Comparison of ENCODE assay signal across 12 mouse cellular contexts in genomic region chr8:122807907-122808306, GRCm38 (mm10). TPM values are rescaled to one million over a fixed set of nuclear protein-coding genes. Genes with fewer than 3 reads are reported as not detected.
DNase-seq lines count a peak whose midpoint lies in the region; ATAC-seq and TF ChIP-seq lines count a peak whose summit lies in the region.
"Had no signal": no experiment of that assay in that cellular context is flagged by ENCODE, and none has a peak within 500 bp of the region (broad histone marks: within the 10 kb centered on the region; RNA-seq: fewer than 3 reads in every experiment).

No protein-coding gene starts in this region.

- TF ChIP-seq CTCF in hindbrain, postnatal 0 days (IDR thresholded peaks at IDR 0.05; ENCODE audit: low read depth), result no peak

- H3K9ac ChIP-seq in forebrain, embryonic 12.5 days, result no peak overlapping the region
- H3K9ac ChIP-seq in forebrain, embryonic 11.5 days (ENCODE audit: low read length), result no peak overlapping the region
- peak overlapping the region; percentile 62; the same call in 1 of the 2 replicates for H3K9ac ChIP-seq in hindbrain, embryonic 13.5 days
- no peak overlapping the region for H3K9ac ChIP-seq in hindbrain, postnatal 0 days (replicated peaks; ENCODE audit: low read length)
- no peak overlapping the region for H3K9ac ChIP-seq in forebrain, embryonic 16.5 days (replicated peaks; ENCODE audit: low read depth, low read length)
- no peak overlapping the region for H3K9ac ChIP-seq in midbrain, embryonic 14.5 days (replicated peaks; ENCODE audit: low read length)

- H3K36me3 ChIP-seq in forebrain, embryonic 12.5 days (replicated peaks), result no peaks in the 10 kb centered on the region
- no peaks in the 10 kb centered on the region for H3K36me3 ChIP-seq in forebrain, embryonic 11.5 days (ENCODE audit: control insufficient read depth, insufficient read depth, low read length)
- no peaks in the 10 kb centered on the region for H3K36me3 ChIP-seq in hindbrain, embryonic 13.5 days
- H3K36me3 ChIP-seq in hindbrain, postnatal 0 days (ENCODE audit: insufficient read depth, low read length), result no peaks in the 10 kb centered on the region
- no peaks in the 10 kb centered on the region for H3K36me3 ChIP-seq in forebrain, embryonic 16.5 days (ENCODE audit: control insufficient read depth, insufficient read depth)
- no peaks in the 10 kb centered on the region; the same call in 1 of the 2 replicates for H3K36me3 ChIP-seq in midbrain, embryonic 14.5 days (ENCODE audit: control insufficient read depth, insufficient read depth, low read length)

- peaks cover 63% of the 10 kb centered on the region for H3K4me1 ChIP-seq in forebrain, embryonic 12.5 days
- H3K4me1 ChIP-seq in forebrain, embryonic 11.5 days (replicated peaks; ENCODE audit: control insufficient read depth, insufficient read depth, low read length), result peaks cover 33% of the 10 kb centered on the region
- peaks cover 87% of the 10 kb centered on the region for H3K4me1 ChIP-seq in hindbrain, embryonic 13.5 days (replicated peaks)
- H3K4me1 ChIP-seq in hindbrain, postnatal 0 days (ENCODE audit: insufficient read depth, low read length), result peaks cover 39% of the 10 kb centered on the region
- H3K4me1 ChIP-seq in forebrain, embryonic 16.5 days (replicated peaks; ENCODE audit: control insufficient read depth, insufficient read depth, low read length), result peaks cover 58% of the 10 kb centered on the region
- peaks cover 68% of the 10 kb centered on the region for H3K4me1 ChIP-seq in midbrain, embryonic 14.5 days (ENCODE audit: control insufficient read depth, insufficient read depth, low read length)

- no peak overlapping the region for H3K4me2 ChIP-seq in forebrain, embryonic 12.5 days
- no peak overlapping the region for H3K4me2 ChIP-seq in forebrain, embryonic 11.5 days (ENCODE audit: low read depth, low read length, severe bottlenecking)
- H3K4me2 ChIP-seq in hindbrain, embryonic 13.5 days, result no peak overlapping the region
- H3K4me2 ChIP-seq in hindbrain, postnatal 0 days (ENCODE audit: low read depth, low read length), result no peak overlapping the region
- H3K4me2 ChIP-seq in forebrain, embryonic 16.5 days (ENCODE audit: low read length), result no peak overlapping the region
- no peak overlapping the region for H3K4me2 ChIP-seq in midbrain, embryonic 14.5 days (ENCODE audit: low read length)

- 82% methylated on average over 4 of the region's 4 CpGs for WGBS in forebrain, embryonic 12.5 days
- 86% methylated on average over 4 of the region's 4 CpGs for WGBS in forebrain, embryonic 11.5 days
- 72% methylated on average over 4 of the region's 4 CpGs for WGBS in hindbrain, embryonic 13.5 days
- 62% methylated on average over 4 of the region's 4 CpGs for WGBS in hindbrain, postnatal 0 days
- 48% methylated on average over 4 of the region's 4 CpGs for WGBS in forebrain, embryonic 16.5 days
- WGBS in midbrain, embryonic 14.5 days, result 62% methylated on average over 4 of the region's 4 CpGs

- no peak for DNase-seq in forebrain, embryonic 11.5 days (ENCODE audit: low spot score)
- no peak for DNase-seq in hindbrain, postnatal 0 days (ENCODE audit: low spot score)
- no peak for DNase-seq in midbrain, embryonic 14.5 days
- DNase-seq in layer of hippocampus, adult 9-10 months (ENCODE audit: low spot score), result no peak
- no peak for DNase-seq in kidney, postnatal 14 days
- DNase-seq: thymus, postnatal 25 days had no signal

- peaks cover 72% of the 10 kb centered on the region for H3K27me3 ChIP-seq in forebrain, embryonic 12.5 days
- H3K27me3 ChIP-seq in forebrain, embryonic 11.5 days (ENCODE audit: control insufficient read depth, insufficient read depth, low read length), result peaks cover 29% of the 10 kb centered on the region
- H3K27me3 ChIP-seq in hindbrain, embryonic 13.5 days, result no peaks in the 10 kb centered on the region
- no peaks in the 10 kb centered on the region for H3K27me3 ChIP-seq in hindbrain, postnatal 0 days (ENCODE audit: insufficient read depth, low read length)
- H3K27me3 ChIP-seq in forebrain, embryonic 16.5 days (replicated peaks; ENCODE audit: control insufficient read depth, insufficient read depth, low read length), result no peaks in the 10 kb centered on the region
- no peaks in the 10 kb centered on the region for H3K27me3 ChIP-seq in midbrain, embryonic 14.5 days (ENCODE audit: control insufficient read depth, insufficient read depth, low read length)

- H3K9me3 ChIP-seq in forebrain, embryonic 12.5 days, result no peaks in the 10 kb centered on the region
- no peaks in the 10 kb centered on the region for H3K9me3 ChIP-seq in forebrain, embryonic 11.5 days (ENCODE audit: control insufficient read depth, low read length)
- no peaks in the 10 kb centered on the region for H3K9me3 ChIP-seq in hindbrain, embryonic 13.5 days
- H3K9me3 ChIP-seq in hindbrain, postnatal 0 days (ENCODE audit: low read length), result no peaks in the 10 kb centered on the region
- H3K9me3 ChIP-seq in forebrain, embryonic 16.5 days (ENCODE audit: control insufficient read depth, low read length), result no peaks in the 10 kb centered on the region
- H3K9me3 ChIP-seq in midbrain, embryonic 14.5 days (ENCODE audit: control insufficient read depth, low read length), result no peaks in the 10 kb centered on the region

- H3K4me3 ChIP-seq in forebrain, embryonic 12.5 days (replicated peaks), result no peak overlapping the region
- no peak overlapping the region for H3K4me3 ChIP-seq in forebrain, embryonic 11.5 days (ENCODE audit: low read depth, low read length)
- no peak overlapping the region for H3K4me3 ChIP-seq in hindbrain, embryonic 13.5 days
- H3K4me3 ChIP-seq in hindbrain, postnatal 0 days (ENCODE audit: low read length), result no peak overlapping the region
- no peak overlapping the region for H3K4me3 ChIP-seq in forebrain, embryonic 16.5 days (replicated peaks; ENCODE audit: low read length)
- no peak overlapping the region for H3K4me3 ChIP-seq in midbrain, embryonic 14.5 days (replicated peaks; ENCODE audit: low read depth, low read length)

- peak overlapping the region; percentile 97 for H3K27ac ChIP-seq in forebrain, embryonic 12.5 days
- no peak overlapping the region; the same call in 1 of the 2 replicates for H3K27ac ChIP-seq in forebrain, embryonic 11.5 days (ENCODE audit: low read depth, low read length)
- peak overlapping the region; percentile 96 for H3K27ac ChIP-seq in hindbrain, embryonic 13.5 days
- no peak overlapping the region for H3K27ac ChIP-seq in hindbrain, postnatal 0 days
- H3K27ac ChIP-seq in forebrain, embryonic 16.5 days (ENCODE audit: low read length), result peak overlapping the region; percentile 96
- H3K27ac ChIP-seq in midbrain, embryonic 14.5 days (replicated peaks; ENCODE audit: low read depth, low read length), result peak overlapping the region; percentile 63

- ATAC-seq in forebrain, embryonic 12.5 days (ENCODE audit: low FRiP score), result no peak
- no peak for ATAC-seq in forebrain, embryonic 11.5 days (replicated peaks; ENCODE audit: low FRiP score)
- ATAC-seq in hindbrain, embryonic 13.5 days (ENCODE audit: low FRiP score), result no peak
- no peak for ATAC-seq in hindbrain, postnatal 0 days
- no peak for ATAC-seq in forebrain, embryonic 16.5 days
- ATAC-seq in midbrain, embryonic 14.5 days (ENCODE audit: low FRiP score, low TSS enrichment), result no peak
- ATAC-seq: activated CD4-positive, CD25-positive, alpha-beta regulatory T cell, adult 4 months; intestine, postnatal 0 days had no signal

RNA-seq across cellular contexts. Expression of gene Acsf3, which starts 32.6 kb away (rescaled TPM):
- 16.1 and 17.3 TPM in 2 replicates for polyA plus RNA-seq in forebrain, embryonic 12.5 days (2016; fragmentation: Nextera tagmentation; extraction: Ambion mirVana)
- 15.6 and 16.3 TPM in 2 replicates for polyA plus RNA-seq in forebrain, embryonic 11.5 days (2014; fragmentation: Nextera tagmentation; extraction: Ambion mirVana)
- 16.2 and 17.4 TPM in 2 replicates for polyA plus RNA-seq in hindbrain, embryonic 13.5 days (2015; fragmentation: Nextera tagmentation; extraction: Ambion mirVana)
- 19.9 and 22.3 TPM in 2 replicates for total RNA-seq in hindbrain, postnatal 0 days (2014; rRNA removed)
- 18.6 and 20.6 TPM in 2 replicates for polyA plus RNA-seq in hindbrain, postnatal 0 days (2015; fragmentation: Nextera tagmentation; extraction: Ambion mirVana)
- polyA plus RNA-seq in forebrain, embryonic 16.5 days (2015; fragmentation: Nextera tagmentation; extraction: Ambion mirVana), result 13.6 and 15.9 TPM in 2 replicates
- 16.3 and 16.8 TPM in 2 replicates for polyA plus RNA-seq in midbrain, embryonic 14.5 days (2014; fragmentation: Nextera tagmentation; extraction: Ambion mirVana)

RNA-seq across cellular contexts. Expression of gene Cdh15, which starts 39.9 kb away (rescaled TPM):
- polyA plus RNA-seq in forebrain, embryonic 12.5 days (2016; fragmentation: Nextera tagmentation; extraction: Ambion mirVana), result 0.51 and 0.73 TPM in 2 replicates
- polyA plus RNA-seq in forebrain, embryonic 11.5 days (2014; fragmentation: Nextera tagmentation; extraction: Ambion mirVana), result 0.56 and 0.92 TPM in 2 replicates
- 1.5 and 1.8 TPM in 2 replicates for polyA plus RNA-seq in hindbrain, embryonic 13.5 days (2015; fragmentation: Nextera tagmentation; extraction: Ambion mirVana)
- total RNA-seq in hindbrain, postnatal 0 days (2014; rRNA removed), result 0.72 and 0.84 TPM in 2 replicates
- 2.3 and 2.4 TPM in 2 replicates for polyA plus RNA-seq in hindbrain, postnatal 0 days (2015; fragmentation: Nextera tagmentation; extraction: Ambion mirVana)
- 1.2 and 1.6 TPM in 2 replicates for polyA plus RNA-seq in forebrain, embryonic 16.5 days (2015; fragmentation: Nextera tagmentation; extraction: Ambion mirVana)
- 1.5 and 2.6 TPM in 2 replicates for polyA plus RNA-seq in midbrain, embryonic 14.5 days (2014; fragmentation: Nextera tagmentation; extraction: Ambion mirVana)
- total RNA-seq: neutrophil, adult 5-6 weeks had no signal

Comparison
In these comparisons a context has a peak if more than half of its experiments do, and no peak if none do; other contexts are left out.
1. H3K27ac ChIP-seq: peak in forebrain, embryonic 12.5 days (single experiment), hindbrain, embryonic 13.5 days (single experiment), forebrain, embryonic 16.5 days (single experiment) and midbrain, embryonic 14.5 days (single experiment); none in forebrain, embryonic 11.5 days (single experiment) and hindbrain, postnatal 0 days (single experiment).